Mouse (Mus musculus) midbrain, embryonic 10.5 days (tissue): ENCODE measurements around the gene Gm10644. TPM values are rescaled to one million over a fixed set of nuclear protein-coding genes. Genes with fewer than 3 reads are reported as not detected.
A peak's percentile ranks its signal among the peaks of the same experiment; 100 is the strongest.

Experiments used
- DNase-seq: peaks from one replicate; pipeline ENCODE4 v3.0.0-alpha.2; 2017; ENCODE audit warnings: low spot score
- H3K27ac ChIP-seq: fragments of 300-500 bp; sonication (generic); replicated peaks from 2 replicates; pipeline ENCODE4 v1.5.1; 2016; ENCODE audit warnings: mild to moderate bottlenecking
- H3K27me3 ChIP-seq: fragments of 300-500 bp; sonication (generic); 2 replicates; pipeline ENCODE4 v1.6.1; 2016; ENCODE audit warnings: low read depth, mild to moderate bottlenecking; ENCODE audit not compliant: poor library complexity, severe bottlenecking
- H3K36me3 ChIP-seq: fragments of 300-500 bp; sonication (generic); 2 replicates; pipeline ENCODE4 v1.6.1; 2016; ENCODE audit warnings: mild to moderate bottlenecking, moderate library complexity
- H3K4me1 ChIP-seq: fragments of 300-500 bp; sonication (generic); 2 replicates; pipeline ENCODE4 v1.6.1; 2016
- H3K4me3 ChIP-seq: fragments of 300-500 bp; sonication (generic); 2 replicates; pipeline ENCODE4 v1.5.1; 2016; ENCODE audit warnings: mild to moderate bottlenecking, moderate library complexity
- H3K9me3 ChIP-seq: fragments of 300-500 bp; sonication (generic); replicated peaks from 2 replicates; pipeline ENCODE4 v1.6.1; 2016; ENCODE audit warnings: mild to moderate bottlenecking
- WGBS: fragments of 180-500 bp; shearing (Covaris S2); methylation state at CpG from one replicate; pipeline ENCODE4 v1.1.7; 2016; 5-methylcytosine and 5-hydroxymethylcytosine counted together
- polyA plus RNA-seq: library from polyadenylated mRNA; unstranded; fragments of >200 nt; fragmentation: Nextera tagmentation; extraction: Ambion mirVana; gene quantifications from 2 replicates; pipeline ENCODE4 v1.2.1, GENCODE M21; 2016

Gene Gm10644
- polyA plus RNA-seq, 1 experiment from 2014 or later, result 1.0 TPM

GRCm38 (mm10) chr8:83945540-83945939 lies 9.5 kb downstream of the Gm10644 start:
- no peaks in the 10 kb centered on the region for H3K36me3 ChIP-seq
- H3K27ac ChIP-seq, result no peak overlapping the region
- H3K4me1 ChIP-seq, result no peaks in the 10 kb centered on the region
- H3K27me3 ChIP-seq, result no peaks in the 10 kb centered on the region
- no peak for DNase-seq
- H3K4me3 ChIP-seq, result no peak overlapping the region
- H3K9me3 ChIP-seq, result no peaks in the 10 kb centered on the region
- 71% methylated on average over 3 of the region's 3 CpGs for whole genome bisulfite sequencing

GRCm38 (mm10) chr8:83942446-83942845 lies 12.6 kb downstream of the Gm10644 start:
- peaks cover 29% of the 10 kb centered on the region for H3K36me3 ChIP-seq
- no peak overlapping the region for H3K4me3 ChIP-seq
- no peaks in the 10 kb centered on the region for H3K9me3 ChIP-seq

GRCm38 (mm10) chr8:83941066-83941677 lies 13.8 kb downstream of the Gm10644 start:
- Histone ChIP-seq H3K27me3 (no peaks in the 10 kb centered on the region), H3K9me3 (no peaks in the 10 kb centered on the region), H3K27ac (no peak overlapping the region), H3K4me3 (no peak overlapping the region), H3K4me1 (no peaks in the 10 kb centered on the region), H3K36me3 (peaks cover 42% of the 10 kb centered on the region)
- 79% methylated on average over 6 of the region's 6 CpGs for WGBS
- DNase-seq, result no peak

More at GRCm38 (mm10) chr8:83942446-83942845, 12.6 kb downstream of the Gm10644 start:
- Histone ChIP-seq H3K27me3 (no peaks in the 10 kb centered on the region), H3K4me1 (no peaks in the 10 kb centered on the region), H3K27ac (no peak overlapping the region)
- DNase-seq, result no peak
- 80% methylated on average over 1 of the region's 1 CpGs for WGBS

- no peak for DNase-seq
- Histone ChIP-seq H3K4me1 (no peaks in the 10 kb centered on the region), H3K27ac (no peak overlapping the region), H3K4me3 (no peak overlapping the region), H3K9me3 (no peaks in the 10 kb centered on the region), H3K36me3 (peaks cover 70% of the 10 kb centered on the region), H3K27me3 (no peaks in the 10 kb centered on the region)
- WGBS, result 91% methylated on average over 15 of the region's 15 CpGs
These were observed 16.7 kb downstream of the Gm10644 start for GRCm38 (mm10) chr8:83938330-83938729.

GRCm38 (mm10) chr8:83937645-83938044 lies 17.4 kb downstream of the Gm10644 start:
- no peak overlapping the region for H3K4me3 ChIP-seq
- no peaks in the 10 kb centered on the region for H3K4me1 ChIP-seq
- H3K27ac ChIP-seq, result no peak overlapping the region
- DNase-seq, result no peak
- H3K9me3 ChIP-seq, result no peaks in the 10 kb centered on the region
- no peaks in the 10 kb centered on the region for H3K27me3 ChIP-seq
- H3K36me3 ChIP-seq, result peaks cover 77% of the 10 kb centered on the region
- 87% methylated on average over 7 of the region's 7 CpGs for WGBS

GRCm38 (mm10) chr8:83935435-83935834 lies 19.6 kb downstream of the Gm10644 start:
- H3K27me3 ChIP-seq, result no peaks in the 10 kb centered on the region
- peaks cover 99% of the 10 kb centered on the region for H3K36me3 ChIP-seq
- H3K27ac ChIP-seq, result no peak overlapping the region
- no peaks in the 10 kb centered on the region for H3K4me1 ChIP-seq
- DNase-seq, result no peak
- H3K9me3 ChIP-seq, result no peaks in the 10 kb centered on the region
- 91% methylated on average over 8 of the region's 8 CpGs for WGBS
- H3K4me3 ChIP-seq, result no peak overlapping the region

- DNase-seq, result no peak
These were observed 20.0 kb downstream of the Gm10644 start for GRCm38 (mm10) chr8:83934994-83935393.

GRCm38 (mm10) chr8:83934222-83934621 lies 20.8 kb downstream of the Gm10644 start:
- H3K27me3 ChIP-seq, result no peaks in the 10 kb centered on the region
- 87% methylated on average over 5 of the region's 5 CpGs for WGBS
- no peaks in the 10 kb centered on the region for H3K9me3 ChIP-seq
- no peak for DNase-seq
- H3K36me3 ChIP-seq, result peaks cover 100% of the 10 kb centered on the region
- H3K27ac ChIP-seq, result no peak overlapping the region
- H3K4me3 ChIP-seq, result no peak overlapping the region
- no peaks in the 10 kb centered on the region for H3K4me1 ChIP-seq

More at GRCm38 (mm10) chr8:83934994-83935393, 20.0 kb downstream of the Gm10644 start:
- no peaks in the 10 kb centered on the region for H3K9me3 ChIP-seq
- 91% methylated on average over 2 of the region's 2 CpGs for WGBS
- H3K27ac ChIP-seq, result no peak overlapping the region
- H3K27me3 ChIP-seq, result no peaks in the 10 kb centered on the region
- peaks cover 100% of the 10 kb centered on the region for H3K36me3 ChIP-seq
- no peaks in the 10 kb centered on the region for H3K4me1 ChIP-seq
- no peak overlapping the region for H3K4me3 ChIP-seq

- Histone ChIP-seq H3K27me3 (no peaks in the 10 kb centered on the region), H3K27ac (no peak overlapping the region), H3K9me3 (no peaks in the 10 kb centered on the region), H3K36me3 (peaks cover 92% of the 10 kb centered on the region), H3K4me1 (no peaks in the 10 kb centered on the region), H3K4me3 (no peak overlapping the region)
- 77% methylated on average over 7 of the region's 7 CpGs for WGBS
- no peak for DNase-seq
These were observed 28.7 kb downstream of the Gm10644 start for GRCm38 (mm10) chr8:83926266-83926665.

- H3K4me1 ChIP-seq, result no peaks in the 10 kb centered on the region
- no peaks in the 10 kb centered on the region for H3K9me3 ChIP-seq
- no peaks in the 10 kb centered on the region for H3K27me3 ChIP-seq
- H3K4me3 ChIP-seq, result no peak overlapping the region
- 90% methylated on average over 5 of the region's 5 CpGs for WGBS
- peaks cover 87% of the 10 kb centered on the region for H3K36me3 ChIP-seq
- H3K27ac ChIP-seq, result no peak overlapping the region
- no peak for DNase-seq
These were observed 30.4 kb downstream of the Gm10644 start for GRCm38 (mm10) chr8:83924585-83924984.

- DNase-seq, result no peak
- H3K4me3 ChIP-seq, result no peak overlapping the region
- peaks cover 80% of the 10 kb centered on the region for H3K36me3 ChIP-seq
- no peaks in the 10 kb centered on the region for H3K9me3 ChIP-seq
- no peaks in the 10 kb centered on the region for H3K4me1 ChIP-seq
- no peak overlapping the region for H3K27ac ChIP-seq
- no peaks in the 10 kb centered on the region for H3K27me3 ChIP-seq
- 90% methylated on average over 8 of the region's 8 CpGs for WGBS
These were observed 32.3 kb downstream of the Gm10644 start for GRCm38 (mm10) chr8:83922727-83923126.

- no peaks in the 10 kb centered on the region for H3K4me1 ChIP-seq
- H3K27ac ChIP-seq, result no peak overlapping the region
- no peaks in the 10 kb centered on the region for H3K9me3 ChIP-seq
- DNase-seq, result peak; percentile 78
- no peak overlapping the region for H3K4me3 ChIP-seq
- WGBS, result 76% methylated on average over 3 of the region's 3 CpGs
- peaks cover 73% of the 10 kb centered on the region for H3K36me3 ChIP-seq
- no peaks in the 10 kb centered on the region for H3K27me3 ChIP-seq
These were observed 33.4 kb downstream of the Gm10644 start for GRCm38 (mm10) chr8:83921558-83921957.

- H3K4me1 ChIP-seq, result peaks cover 5% of the 10 kb centered on the region; the same call in 1 of the 2 replicates
- DNase-seq, result no peak
- H3K27ac ChIP-seq, result no peak overlapping the region
- peaks cover 36% of the 10 kb centered on the region for H3K36me3 ChIP-seq
- no peaks in the 10 kb centered on the region for H3K9me3 ChIP-seq
- no peaks in the 10 kb centered on the region for H3K27me3 ChIP-seq
- WGBS, result 85% methylated on average over 6 of the region's 6 CpGs
- H3K4me3 ChIP-seq, result no peak overlapping the region
These were observed 37.4 kb downstream of the Gm10644 start for GRCm38 (mm10) chr8:83917566-83917965.
